Mouse (Mus musculus) retina, postnatal 7 days (tissue): Measurements from ENCODE around the gene Samd4b.
"Not testable (repeated sequence)": the region's sequence is repeated elsewhere in the genome, so short reads cannot be mapped to it uniquely, and the experiment has no call there.

Experiments
- DNase-seq: peaks from one replicate; pipeline ENCODE4 v3.0.0-alpha.2; 2012; ENCODE audit warnings: low read depth, low spot score

Samd4b gene

DNA sequence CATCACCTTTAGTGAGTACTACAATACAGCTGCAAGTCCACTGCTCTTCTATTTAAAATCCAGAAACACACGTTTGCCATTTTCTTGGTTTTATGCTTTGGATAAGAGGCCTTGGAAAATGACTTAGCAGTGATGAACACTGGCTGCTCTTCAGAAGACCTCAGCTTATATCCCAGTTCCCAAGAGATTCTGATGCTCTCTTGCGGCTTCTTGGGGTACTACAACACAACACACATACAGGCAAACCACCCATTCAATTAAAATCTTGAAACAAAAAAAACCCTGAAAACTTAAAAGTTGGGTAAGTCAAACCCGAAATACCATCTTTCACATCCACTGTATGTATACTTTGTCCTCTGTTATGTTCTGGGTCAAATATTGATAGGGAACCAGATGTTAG, 199.9 kb downstream of the Samd4b start:
- DNase-seq: no peak

DNA sequence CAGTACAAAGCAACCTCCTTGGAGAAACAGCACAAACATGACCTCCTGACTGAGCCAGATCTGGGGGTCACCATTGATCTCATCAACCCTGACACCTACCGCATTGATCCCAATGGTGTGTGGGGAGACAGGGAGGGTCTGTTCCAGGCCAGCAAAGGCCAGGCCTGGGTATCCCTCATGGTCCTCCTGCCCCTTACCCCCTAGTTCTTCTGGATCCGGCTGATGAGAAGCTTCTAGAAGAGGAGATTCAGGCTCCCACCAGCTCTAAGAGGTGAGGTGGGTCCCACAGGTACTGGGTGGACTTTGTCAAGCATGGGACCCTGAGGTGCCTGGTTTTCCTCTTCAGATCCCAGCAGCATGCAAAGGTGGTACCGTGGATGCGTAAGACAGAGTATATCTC, 202.5 kb downstream of the Samd4b start:
- no peak for DNase-seq

DNA sequence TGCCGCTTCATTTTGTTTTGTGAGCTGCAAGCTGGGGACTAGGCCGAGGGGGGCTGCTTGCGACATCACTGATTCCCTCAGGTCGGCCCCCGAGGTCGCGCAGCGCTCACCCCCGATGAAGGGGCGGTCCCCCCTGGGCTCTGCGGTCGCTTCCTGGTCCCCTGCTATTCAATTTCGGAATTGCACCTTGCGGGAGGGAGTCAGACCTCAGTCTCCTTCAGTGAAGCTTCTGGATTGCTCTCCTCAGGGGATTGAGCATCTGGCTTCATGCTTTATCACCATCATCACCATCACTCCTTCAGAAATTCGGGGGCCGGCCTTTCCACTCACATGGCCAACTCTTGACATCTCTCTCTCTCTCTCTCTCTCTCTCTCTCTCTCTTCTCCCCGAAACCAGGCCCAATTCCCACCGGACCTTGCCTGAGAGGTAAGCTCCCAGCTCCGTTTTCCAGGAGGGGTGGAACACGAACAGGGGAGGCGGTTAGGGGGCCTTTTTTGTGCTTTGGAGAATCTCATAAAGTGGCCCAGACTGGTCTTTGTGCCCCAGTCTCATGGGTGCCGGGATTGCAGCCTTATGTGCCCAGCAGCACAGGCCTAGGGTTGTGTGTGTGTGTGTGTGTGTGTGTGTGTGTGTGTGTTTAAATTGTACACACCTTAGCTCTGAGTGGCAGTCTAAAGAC, 204.5 kb downstream of the Samd4b start:
- DNase-seq: no peak

DNA sequence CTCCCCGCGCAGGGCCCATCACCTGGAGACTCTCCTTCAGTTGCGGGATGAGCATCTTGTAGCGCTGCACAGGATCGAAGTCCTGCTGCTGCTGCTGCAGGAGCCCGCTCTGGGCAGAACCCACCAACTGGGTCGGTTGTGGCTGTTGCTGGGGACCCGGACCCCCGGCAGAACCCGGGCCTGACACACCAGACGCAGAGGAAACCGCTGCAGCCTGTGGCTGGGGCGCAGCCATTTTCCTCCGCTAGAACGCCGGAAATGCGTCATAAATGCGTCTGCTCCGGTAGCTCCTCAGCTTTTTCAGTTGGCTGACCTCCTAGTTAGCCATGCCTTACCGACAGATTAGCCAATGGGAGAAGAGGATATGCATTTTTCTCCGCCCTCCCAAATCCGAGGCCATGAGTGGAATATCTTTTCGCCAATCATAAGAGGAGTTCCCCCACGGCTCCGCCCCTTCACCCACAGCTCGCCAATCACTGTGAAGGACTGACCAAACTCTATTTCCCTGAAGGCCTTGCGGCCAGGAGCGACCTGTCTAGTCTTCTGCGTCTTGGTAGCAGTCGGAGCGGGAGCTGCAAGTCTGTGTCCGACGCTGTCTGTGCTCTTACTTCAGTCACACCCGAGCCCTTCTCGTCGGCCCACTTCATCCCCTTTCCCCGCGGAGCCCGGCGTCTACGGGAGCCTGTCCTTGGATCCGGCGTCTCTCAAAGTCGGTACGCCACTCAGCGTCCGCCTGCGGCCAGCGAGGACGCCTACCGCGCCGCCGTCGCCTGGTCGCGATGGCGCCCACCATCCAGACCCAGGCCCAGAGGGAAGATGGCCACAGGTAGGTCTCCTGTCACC, 205.3 kb downstream of the Samd4b start, which contains the start of the genes Med29 and Paf1:
Gene Med29, minus strand, starts transcription at position 280 of the 843 bp plus-strand sequence.
Gene Paf1, plus strand, starts transcription at position 523 of the 843 bp plus-strand sequence.
- DNase-seq: peak; percentile 98

DNA sequence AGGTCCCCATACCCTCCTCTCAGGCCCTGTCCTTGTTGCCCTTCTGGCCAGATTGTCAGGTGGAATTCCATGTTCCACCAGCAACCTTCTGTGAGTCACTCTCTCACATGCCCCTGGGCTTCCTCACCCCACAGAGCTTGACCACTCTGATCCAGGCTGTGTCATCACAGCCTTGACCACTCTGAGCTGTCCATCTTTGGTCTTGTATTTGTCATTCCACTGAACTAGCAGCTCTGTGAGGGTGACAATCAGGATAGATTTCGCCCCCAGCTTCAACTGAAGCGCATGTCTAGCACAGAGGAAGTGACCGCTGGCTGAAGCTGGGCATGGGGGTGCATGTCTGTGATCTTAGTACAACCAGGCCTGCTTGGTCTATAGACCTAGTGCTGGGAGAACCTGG, 207.6 kb downstream of the Samd4b start:
- no peak for DNase-seq

DNA sequence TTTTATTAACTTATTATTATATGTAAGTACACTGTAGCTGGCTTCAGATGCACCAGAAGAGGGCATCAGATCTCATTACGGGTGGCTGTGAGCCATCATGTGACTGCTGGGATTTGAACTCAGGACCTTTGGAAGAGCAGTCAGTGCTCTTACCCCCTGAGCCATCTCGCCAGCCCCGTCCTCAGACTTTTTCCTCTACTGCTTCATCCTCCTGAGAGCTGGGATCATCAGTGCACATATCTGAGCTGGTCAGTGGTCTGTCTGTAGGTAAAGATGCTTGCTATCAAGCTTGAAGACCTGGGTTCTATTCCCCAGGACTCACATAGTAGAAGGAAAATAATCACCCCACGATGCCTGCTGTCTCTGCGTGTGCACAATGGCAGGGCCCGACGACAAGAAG, 210.6 kb downstream of the Samd4b start:
- DNase-seq: not testable (repeated sequence)

DNA sequence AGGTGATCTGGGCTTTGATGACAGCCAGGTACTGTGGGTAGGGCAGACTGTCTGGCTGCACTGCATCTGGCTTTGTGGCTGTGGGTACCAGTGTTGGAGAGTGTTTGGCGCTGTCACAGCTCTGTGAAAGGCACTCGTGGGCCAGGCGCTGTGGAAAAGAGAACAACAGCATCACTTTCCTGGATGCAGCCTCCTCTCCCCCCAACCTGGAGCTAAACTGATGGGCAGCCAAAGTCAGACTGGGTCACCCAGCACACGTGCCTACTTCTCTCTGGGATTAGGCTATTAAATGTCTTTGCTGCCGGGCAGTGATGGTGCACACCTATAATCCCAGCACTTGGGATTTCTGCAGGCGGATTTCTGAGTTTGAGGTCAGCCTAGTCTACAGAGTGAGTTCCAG, 211.1 kb downstream of the Samd4b start:
- not testable (repeated sequence) for DNase-seq

DNA sequence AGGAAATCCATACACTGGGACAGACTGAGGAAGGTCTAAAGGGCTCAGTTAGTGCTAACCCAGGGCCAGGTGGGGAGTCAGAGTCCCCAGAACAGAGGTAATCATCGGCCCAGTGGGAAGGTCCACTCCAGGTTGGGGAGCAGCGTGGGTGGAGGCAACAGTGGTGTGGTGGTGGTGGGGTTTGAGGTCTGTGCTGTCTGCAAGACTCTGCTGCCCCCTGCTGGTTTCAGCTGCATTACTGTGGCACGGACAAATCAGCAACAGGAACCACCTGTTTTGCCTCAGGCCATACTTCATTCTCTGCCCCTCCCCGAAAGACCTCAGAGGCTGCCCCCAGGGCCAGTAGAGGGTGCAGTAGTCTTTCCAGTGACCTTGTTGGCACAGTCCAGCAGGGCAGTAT, 211.5 kb downstream of the Samd4b start:
- peak; percentile 75 for DNase-seq

DNA sequence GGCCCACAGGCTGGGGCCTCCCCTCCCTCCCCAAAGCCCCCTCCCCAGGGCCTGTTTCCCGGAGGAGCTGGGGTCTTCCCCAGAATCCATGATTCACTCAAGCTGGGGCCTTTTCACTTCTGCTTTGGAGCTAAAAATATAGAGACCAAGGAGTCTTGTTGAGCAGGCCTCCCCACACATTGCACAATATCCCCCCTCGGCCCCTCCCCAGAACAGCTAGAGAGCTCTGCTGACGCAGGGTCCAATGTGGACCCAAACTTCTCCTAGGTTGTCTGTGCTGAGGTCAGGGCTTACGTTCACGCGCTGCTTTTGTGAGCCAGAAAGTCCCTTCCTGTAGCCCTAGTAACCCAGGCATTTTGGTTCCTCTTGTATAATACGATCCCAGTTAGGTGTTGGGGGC, 211.9 kb downstream of the Samd4b start:
- no peak for DNase-seq

DNA sequence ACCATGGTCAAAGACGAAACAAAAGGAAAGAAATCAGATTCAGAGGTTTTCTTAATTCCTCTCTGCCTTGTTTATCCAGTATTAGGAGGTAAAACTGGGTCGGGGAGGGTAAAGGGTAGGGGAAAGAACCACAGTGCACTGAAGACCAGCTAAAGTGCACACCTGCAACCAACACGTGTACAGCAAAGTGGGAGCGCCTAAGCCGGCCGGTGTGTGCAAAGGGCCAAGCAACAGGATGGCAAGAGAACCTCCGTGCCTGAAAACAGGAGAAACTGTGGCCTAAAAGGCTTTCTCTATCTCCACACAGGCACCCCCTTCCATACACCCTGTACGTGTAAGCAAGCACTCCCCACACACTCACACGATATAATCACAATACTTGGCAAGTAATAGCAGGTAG, 212.7 kb downstream of the Samd4b start:
- DNase-seq: no peak

DNA sequence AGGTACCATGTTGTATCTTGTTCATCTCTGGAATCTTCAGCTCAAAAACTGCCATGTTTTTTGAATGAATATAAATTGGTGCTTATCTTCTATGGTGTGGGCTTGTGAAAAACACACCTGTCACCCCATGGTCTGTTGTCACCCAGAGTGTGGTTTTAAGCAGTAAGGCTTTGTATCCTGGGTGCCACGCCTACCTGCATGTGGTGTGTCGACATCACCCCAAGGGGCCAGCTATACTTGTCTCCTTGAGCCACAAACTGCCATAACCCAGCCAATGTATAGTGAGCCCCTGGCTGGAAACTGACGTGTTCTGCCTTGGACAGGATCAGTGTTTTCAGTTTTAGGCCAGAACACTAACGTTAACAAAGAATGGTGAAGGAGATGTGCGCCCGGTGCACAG, 213.8 kb downstream of the Samd4b start:
- no peak for DNase-seq

DNA sequence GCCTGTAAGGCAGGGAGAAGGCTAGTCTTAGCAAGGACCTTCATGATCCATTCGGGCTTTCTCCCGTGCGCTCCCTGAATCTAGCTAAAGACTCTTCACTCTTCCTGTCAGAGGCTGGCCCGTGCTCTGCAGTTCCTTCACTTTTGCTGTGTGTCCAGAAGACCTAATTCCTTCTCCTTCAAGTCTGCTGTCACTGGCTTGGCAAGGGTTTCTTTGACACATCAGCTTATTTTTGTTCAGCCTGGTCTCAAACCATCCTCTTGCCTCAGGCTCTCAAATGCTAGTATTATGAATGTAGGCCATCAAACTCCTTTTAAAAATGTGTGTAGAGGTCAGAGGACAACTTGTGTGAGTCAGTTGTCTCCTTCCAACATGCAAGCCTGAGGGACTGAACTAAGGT, 214.3 kb downstream of the Samd4b start:
- no peak for DNase-seq

DNA sequence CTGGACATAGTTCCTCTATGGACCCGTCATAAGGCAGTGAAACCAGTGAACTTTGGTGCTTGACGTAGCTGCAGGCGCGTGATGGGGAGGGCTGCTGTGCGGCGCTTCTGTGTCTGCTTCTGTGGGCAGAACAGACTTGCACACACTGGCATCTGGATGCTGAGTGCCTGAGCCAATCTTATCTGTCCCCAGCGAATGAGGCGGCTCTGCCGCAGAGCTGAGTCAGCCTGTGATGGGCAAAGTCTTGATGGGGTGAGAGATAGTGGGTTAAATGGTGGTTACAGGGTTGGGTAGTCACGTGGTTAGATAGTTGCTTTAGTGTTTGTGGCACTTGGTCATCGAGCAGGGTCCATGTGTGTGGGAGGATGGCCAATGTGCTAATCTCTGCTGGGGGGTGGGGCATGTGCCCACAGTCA, 215.0 kb downstream of the Samd4b start:
- no peak for DNase-seq

DNA sequence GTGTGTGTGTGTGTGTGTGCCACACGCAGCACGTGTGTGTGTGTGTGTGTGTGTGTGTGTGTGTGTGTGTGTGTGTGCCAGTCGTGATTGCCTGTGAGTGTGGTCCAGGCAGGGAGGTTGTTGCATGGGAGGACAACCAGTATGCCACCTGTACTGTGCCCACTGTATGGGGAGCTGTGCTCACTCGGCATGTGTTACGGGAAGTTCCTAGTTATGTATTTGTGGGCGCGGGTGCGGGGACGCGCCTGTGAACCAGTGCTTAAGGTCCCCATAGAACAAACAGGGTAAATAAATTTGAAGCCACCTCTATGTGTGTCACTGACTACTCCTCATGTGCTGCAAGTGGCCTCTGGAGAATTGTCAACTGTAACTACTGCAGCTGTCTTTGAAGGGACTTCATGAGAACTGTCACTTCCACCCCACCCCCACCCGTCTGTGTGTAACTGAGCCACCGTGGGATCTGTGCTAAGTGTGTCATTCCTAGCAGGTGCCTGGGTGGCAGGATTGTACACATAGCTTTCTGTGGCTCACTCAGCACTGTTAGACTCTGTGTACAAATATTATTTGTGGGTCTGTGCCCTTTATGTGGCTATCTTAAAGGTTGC, 215.5 kb downstream of the Samd4b start:
- no peak for DNase-seq

DNA sequence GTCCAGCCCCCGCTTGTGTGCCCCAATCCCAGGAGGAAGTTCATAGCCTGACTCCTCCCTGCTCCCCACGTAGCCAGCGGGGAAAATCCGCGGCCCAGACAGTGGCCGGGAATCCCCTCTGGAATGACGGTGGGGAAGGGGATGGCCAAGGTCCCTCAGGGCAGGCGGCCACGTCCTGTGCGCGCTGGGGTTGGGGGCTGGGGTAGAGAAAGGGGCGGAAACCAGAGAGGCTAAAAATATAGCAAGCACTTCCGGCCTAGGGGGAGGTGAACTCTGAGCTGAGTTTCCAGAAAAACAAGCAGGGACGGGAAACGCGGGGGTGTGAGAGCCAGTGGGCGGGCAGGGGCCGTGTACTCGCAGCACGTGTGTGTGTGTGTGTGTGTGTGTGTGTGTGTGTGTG, 216.0 kb downstream of the Samd4b start:
- no peak for DNase-seq

DNA sequence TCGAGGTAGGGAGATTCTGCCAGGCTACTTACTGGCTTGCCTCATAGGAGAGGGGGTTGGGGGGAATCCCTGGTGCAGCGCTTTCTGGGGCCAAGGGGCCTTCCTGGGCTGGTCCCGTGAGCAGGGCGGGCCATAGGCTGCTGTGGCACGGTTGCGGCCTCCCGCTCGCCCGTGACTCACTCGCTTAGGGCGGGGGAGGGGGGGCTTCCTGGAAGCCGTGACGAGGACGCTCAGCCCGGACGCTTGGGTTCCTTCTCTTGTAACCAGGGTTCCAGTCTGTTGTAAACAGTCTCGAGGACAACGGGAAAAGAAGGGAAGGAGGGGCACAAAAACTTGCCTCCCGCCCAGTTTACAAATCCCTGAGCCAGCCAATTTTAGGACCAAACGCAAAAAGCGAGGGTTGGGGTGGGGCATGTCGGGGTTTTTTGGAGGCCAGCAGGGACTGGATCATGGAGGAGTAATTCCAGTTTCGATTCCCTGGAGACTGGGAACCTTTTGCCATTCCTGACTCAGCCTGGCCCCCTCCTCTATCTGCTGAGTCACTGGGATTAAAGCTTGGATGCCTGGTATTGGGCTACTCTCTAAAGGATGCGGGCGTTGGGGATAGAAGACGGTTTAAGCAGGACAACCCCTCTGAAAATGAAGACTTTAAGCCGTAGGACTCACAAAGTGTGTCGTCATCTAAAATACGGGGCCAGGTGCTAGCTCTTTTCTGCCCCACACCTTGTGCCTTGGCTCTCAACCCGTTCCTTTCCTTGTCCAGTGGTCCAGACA, 216.7 kb downstream of the Samd4b start:
- no peak for DNase-seq

DNA sequence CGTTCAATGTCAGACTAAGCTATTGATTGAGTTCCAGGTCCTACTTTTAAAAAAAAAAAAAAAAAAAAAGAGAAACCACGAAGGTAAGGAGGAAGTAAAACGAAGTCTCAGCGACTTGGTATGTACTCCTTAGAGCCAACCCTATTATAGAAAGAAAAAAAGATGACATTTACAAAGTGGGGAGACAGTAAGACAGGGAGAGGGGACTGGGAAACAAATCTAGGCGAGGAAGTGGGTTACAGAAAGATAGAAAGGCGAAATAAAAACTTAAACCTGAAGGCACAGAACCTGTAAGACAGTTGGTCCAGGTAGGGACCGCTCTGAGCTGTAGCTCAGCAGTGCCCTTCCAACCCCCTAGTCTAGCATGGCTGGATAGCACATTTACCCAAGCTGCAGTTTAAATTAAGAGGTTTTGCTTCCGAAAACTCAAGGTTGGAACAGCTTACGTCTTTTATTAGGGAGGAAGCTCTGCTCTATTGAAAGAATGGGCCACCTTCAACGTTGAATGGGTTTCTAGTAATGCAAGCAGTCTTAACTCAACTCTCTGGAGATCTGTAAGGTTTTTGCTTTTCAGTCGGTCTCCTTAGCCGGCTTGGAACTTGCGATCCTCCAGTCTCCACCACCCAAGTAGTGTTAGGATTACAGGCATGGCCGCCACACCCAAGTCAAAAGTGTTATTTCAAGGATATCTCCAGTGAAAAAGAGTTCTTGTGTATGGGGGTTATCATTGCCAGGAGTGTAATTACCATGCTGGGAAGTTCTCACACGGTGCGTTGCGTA, 217.5 kb downstream of the Samd4b start, which contains the start of gene Zfp36:
Gene Zfp36, minus strand, starts transcription at position 17 of the 780 bp plus-strand sequence.
- no peak for DNase-seq

DNA sequence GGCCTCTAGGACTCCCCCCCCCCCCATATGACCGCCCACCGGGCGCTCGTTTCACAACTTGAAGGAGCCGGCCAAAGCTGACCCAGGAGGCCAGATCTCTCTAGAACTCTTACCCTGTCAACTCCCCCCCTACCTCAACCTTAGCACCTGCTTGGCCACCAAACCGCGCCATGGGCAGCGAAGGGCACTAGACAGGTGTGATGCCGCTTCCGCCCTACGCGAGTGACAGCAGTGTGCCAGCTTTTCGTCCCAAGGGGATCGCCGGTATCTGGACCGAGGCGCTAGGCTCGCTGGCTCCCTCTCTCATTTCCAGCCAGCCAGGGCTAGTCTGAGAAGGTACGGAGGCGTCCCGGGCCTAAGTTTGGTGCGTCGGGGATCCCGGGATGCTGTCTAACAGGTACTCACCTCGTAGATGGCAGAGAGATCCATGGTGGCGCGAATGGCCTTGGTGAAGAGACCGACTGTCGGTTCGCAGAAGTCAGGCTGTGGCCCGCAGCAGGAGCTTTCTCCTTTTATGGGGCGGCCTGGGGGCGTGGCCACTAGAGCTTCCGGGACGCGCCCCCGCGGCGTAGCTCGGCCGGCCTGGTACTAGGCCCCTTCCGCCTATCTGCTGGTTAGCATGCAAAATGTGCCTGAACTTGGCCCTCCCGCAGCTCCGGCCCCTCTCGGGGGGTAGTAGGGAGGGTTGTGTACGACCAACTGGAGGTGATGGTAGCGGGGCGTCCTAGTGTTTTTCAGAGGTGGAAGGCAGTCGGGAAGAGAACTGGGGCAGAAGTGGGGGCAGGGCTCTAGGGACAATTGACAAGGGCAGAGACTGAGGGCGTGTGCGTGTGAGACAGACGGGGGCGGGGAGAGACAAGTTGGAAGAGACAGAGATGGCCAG, 218.9 kb downstream of the Samd4b start:
- peak; percentile 67 for DNase-seq

DNA sequence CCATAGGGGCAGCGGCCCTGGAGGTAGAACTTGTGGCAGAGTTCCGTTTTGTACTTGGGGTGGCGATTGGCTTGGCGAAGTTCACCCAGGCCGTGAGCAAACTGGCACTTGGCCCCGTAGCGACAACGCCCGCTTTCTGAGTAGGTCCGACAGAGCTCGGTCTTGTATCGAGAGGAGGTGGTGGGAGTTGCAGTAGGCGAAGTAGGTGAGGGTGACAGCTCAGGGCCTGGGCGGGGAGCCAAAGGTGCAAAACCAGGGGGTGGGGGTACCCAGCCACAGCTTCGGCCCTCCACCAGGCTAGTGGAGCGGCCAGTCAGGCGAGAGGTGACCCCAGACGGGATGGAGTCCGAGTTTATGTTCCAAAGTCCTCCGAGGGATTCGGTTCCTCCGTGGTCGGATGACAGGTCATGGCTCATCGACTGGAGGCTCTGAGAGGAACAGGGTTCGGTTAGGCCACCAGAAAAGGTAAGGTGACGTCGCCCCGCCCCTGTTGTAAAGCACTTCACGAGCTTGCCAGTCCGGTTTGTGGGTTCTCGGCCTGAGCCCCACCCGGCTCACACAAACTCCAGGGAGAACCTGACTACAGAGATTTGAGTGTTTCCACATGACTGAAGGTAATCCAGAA, 219.8 kb downstream of the Samd4b start:
- no peak for DNase-seq
